12 mouse cellular contexts compared by ENCODE assay signal in genomic region chr11:8916081-8916671, GRCm38 (mm10). TPM values are rescaled to one million over a fixed set of nuclear protein-coding genes. Genes with fewer than 3 reads are reported as not detected.
DNase-seq lines count a peak whose midpoint lies in the region; ATAC-seq lines count a peak whose summit lies in the region.
"Had no signal": no experiment of that assay in that cellular context is flagged by ENCODE, and none has a peak within 500 bp of the region (broad histone marks: within the 10 kb centered on the region; RNA-seq: fewer than 3 reads in every experiment).

No protein-coding gene starts in this region.

- no peak overlapping the region for H3K4me3 ChIP-seq in midbrain, embryonic 11.5 days (ENCODE audit: low read depth, low read length)
- H3K4me3 ChIP-seq in midbrain, embryonic 10.5 days: no peak overlapping the region
- no peak overlapping the region for H3K4me3 ChIP-seq in hindbrain, embryonic 15.5 days
- H3K4me3 ChIP-seq: heart, embryonic 15.5 days had no signal

- H3K4me1 ChIP-seq in midbrain, embryonic 11.5 days (ENCODE audit: control insufficient read depth, insufficient read depth, low read length): no peaks in the 10 kb centered on the region
- no peaks in the 10 kb centered on the region for H3K4me1 ChIP-seq in midbrain, embryonic 10.5 days
- no peaks in the 10 kb centered on the region; the same call in 1 of the 2 replicates for H3K4me1 ChIP-seq in hindbrain, embryonic 15.5 days (replicated peaks)
- H3K4me1 ChIP-seq: heart, embryonic 15.5 days had no signal

- no peak for DNase-seq in midbrain, embryonic 11.5 days (ENCODE audit: low spot score, missing footprints)
- DNase-seq in midbrain, embryonic 10.5 days (ENCODE audit: low spot score): no peak
- DNase-seq in cerebellum, postnatal 36 days: peak; percentile 47 to 51
- DNase-seq in retina, postnatal 1 day: peak; percentile 80
- DNase-seq in spleen, adult 12 weeks (ENCODE audit: low spot score): no peak
- no peak for DNase-seq in urinary bladder, postnatal 4 days (ENCODE audit: low spot score in 2 of 2)
- no peak for DNase-seq in kidney, postnatal 4 days
- DNase-seq: lung, embryonic 14.5 days; right cerebral cortex, postnatal 4 days; thymus, adult 2 months had no signal

- H3K9me3 ChIP-seq in midbrain, embryonic 11.5 days (ENCODE audit: control insufficient read depth, low read length): no peaks in the 10 kb centered on the region
- H3K9me3 ChIP-seq in midbrain, embryonic 10.5 days (replicated peaks): no peaks in the 10 kb centered on the region
- no peaks in the 10 kb centered on the region for H3K9me3 ChIP-seq in hindbrain, embryonic 15.5 days
- H3K9me3 ChIP-seq: heart, embryonic 15.5 days had no signal

- H3K36me3 ChIP-seq in midbrain, embryonic 11.5 days (ENCODE audit: control insufficient read depth, insufficient read depth, low read length): no peaks in the 10 kb centered on the region
- H3K36me3 ChIP-seq in midbrain, embryonic 10.5 days: no peaks in the 10 kb centered on the region
- H3K36me3 ChIP-seq in hindbrain, embryonic 15.5 days: no peaks in the 10 kb centered on the region
- H3K36me3 ChIP-seq: heart, embryonic 15.5 days had no signal

- 74% methylated on average over 8 of the region's 8 CpGs for WGBS in midbrain, embryonic 11.5 days
- WGBS in midbrain, embryonic 10.5 days: 83% methylated on average over 8 of the region's 8 CpGs
- WGBS in hindbrain, embryonic 15.5 days: 45% methylated on average over 8 of the region's 8 CpGs

- no peak overlapping the region for H3K9ac ChIP-seq in midbrain, embryonic 11.5 days (ENCODE audit: low read length)
- no peak overlapping the region for H3K9ac ChIP-seq in hindbrain, embryonic 15.5 days
- H3K9ac ChIP-seq: heart, embryonic 15.5 days; lung, embryonic 14.5 days had no signal

- ATAC-seq in midbrain, embryonic 11.5 days (ENCODE audit: low FRiP score): peak; percentile 78
- ATAC-seq in hindbrain, embryonic 15.5 days (ENCODE audit: low FRiP score, low read depth): peak; percentile 96

- H3K27me3 ChIP-seq in midbrain, embryonic 11.5 days (ENCODE audit: control insufficient read depth, insufficient read depth, low read length): no peaks in the 10 kb centered on the region
- H3K27me3 ChIP-seq in midbrain, embryonic 10.5 days (ENCODE audit: low read depth, poor library complexity, severe bottlenecking): no peaks in the 10 kb centered on the region
- H3K27me3 ChIP-seq in hindbrain, embryonic 15.5 days: no peaks in the 10 kb centered on the region
- H3K27me3 ChIP-seq: heart, embryonic 15.5 days had no signal

- H3K4me2 ChIP-seq in midbrain, embryonic 11.5 days: no peak overlapping the region
- peak overlapping the region; percentile 18 for H3K4me2 ChIP-seq in hindbrain, embryonic 15.5 days
- H3K4me2 ChIP-seq: heart, embryonic 15.5 days; lung, embryonic 14.5 days had no signal

- H3K27ac ChIP-seq in midbrain, embryonic 11.5 days (ENCODE audit: low read depth, low read length): no peak overlapping the region
- H3K27ac ChIP-seq in midbrain, embryonic 10.5 days (replicated peaks): no peak overlapping the region
- peak overlapping the region; percentile 31; the same call in 1 of the 2 replicates for H3K27ac ChIP-seq in hindbrain, embryonic 15.5 days (replicated peaks)
- H3K27ac ChIP-seq: heart, embryonic 15.5 days had no signal

RNA-seq across cellular contexts. Expression of gene Pkd1l1, which starts 56.9 kb away (rescaled TPM):
- polyA plus RNA-seq in midbrain, embryonic 11.5 days (2014; fragmentation: Nextera tagmentation; extraction: Ambion mirVana): not detected in 2 replicates
- polyA plus RNA-seq in midbrain, embryonic 10.5 days (2016; fragmentation: Nextera tagmentation; extraction: Ambion mirVana): 0.05 and 0.07 TPM in 2 replicates
- 0.08 and 0.14 TPM in 2 replicates for polyA plus RNA-seq in hindbrain, embryonic 15.5 days (2015; fragmentation: Nextera tagmentation; extraction: Ambion mirVana)
- polyA plus RNA-seq: heart, embryonic 15.5 days had no signal

Comparison
In these comparisons a context has a peak if more than half of its experiments do, and no peak if none do; other contexts are left out.
1. DNase-seq: peak in cerebellum, postnatal 36 days (2 of 2) and retina, postnatal 1 day (single experiment); none in midbrain, embryonic 11.5 days (single experiment), midbrain, embryonic 10.5 days (single experiment), spleen, adult 12 weeks (single experiment), urinary bladder, postnatal 4 days (0 of 2) and kidney, postnatal 4 days (0 of 2).